ENCODE assay signal across 8 mouse cellular contexts in the genomic region with DNA sequence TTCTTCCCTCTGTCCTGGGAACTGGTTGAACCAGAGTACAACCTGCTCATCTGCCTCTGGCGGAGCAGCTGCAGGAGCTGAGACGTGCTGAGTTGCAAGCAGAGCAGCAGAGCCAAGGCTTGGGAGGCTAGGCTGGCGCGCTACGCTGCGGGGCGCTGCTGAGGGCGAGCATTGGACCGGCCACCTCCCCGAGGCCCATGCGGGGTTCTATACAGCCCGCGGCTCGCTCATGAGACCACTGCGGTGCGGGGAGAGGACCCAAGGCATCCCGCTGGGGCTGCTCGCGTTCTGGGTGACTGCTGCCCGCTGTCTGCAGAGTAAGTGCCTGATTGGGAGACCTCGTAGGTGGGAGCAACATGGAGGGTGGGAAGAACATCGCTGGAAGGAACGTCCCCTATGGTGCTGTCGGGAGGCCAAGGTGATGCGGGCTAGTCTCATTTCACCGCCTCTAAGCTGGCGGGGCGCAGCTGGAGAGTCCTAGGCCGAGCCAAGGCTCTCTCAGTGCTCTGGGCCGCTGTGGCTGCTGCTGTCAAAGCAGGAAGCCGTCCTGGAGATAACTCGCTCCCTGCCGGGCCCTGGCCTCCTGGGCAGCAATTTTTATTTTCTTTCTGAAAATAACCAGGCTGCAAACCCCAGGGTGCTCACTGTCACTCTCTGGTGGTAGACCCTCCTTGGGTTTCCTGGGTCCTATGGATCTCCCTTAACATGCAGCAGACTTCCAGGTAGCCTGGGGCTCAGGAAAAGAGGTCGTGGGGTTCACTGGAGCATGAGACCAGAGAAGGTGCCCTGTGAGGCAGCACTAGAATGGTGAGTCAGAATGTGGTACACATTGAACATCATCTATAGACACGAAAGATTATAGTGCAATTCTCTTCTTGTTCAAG. TPM values are rescaled to one million over a fixed set of nuclear protein-coding genes. Genes with fewer than 3 reads are reported as not detected.
DNase-seq lines count a peak whose midpoint lies in the region; ATAC-seq and TF ChIP-seq lines count a peak whose summit lies in the region.

Gene Vstm5, plus strand, starts transcription at position 4 of the 884 bp plus-strand sequence.

- DNase-seq in lung, adult 2 months = peak; percentile 9
- DNase-seq in lung, adult 18-20 months = no peak
- DNase-seq in embryonic facial prominence, embryonic 11.5 days (ENCODE audit: low spot score) = peak; percentile 63
- DNase-seq in heart, postnatal 10 days = peak; percentile 31 to 49
- peak; percentile 24 to 30 for DNase-seq in layer of hippocampus, postnatal 25 days (ENCODE audit: extremely low spot score in 1 of 2, low spot score in 1 of 2)
- peak; percentile 35 for DNase-seq in lung, postnatal 4 days
- DNase-seq in right cerebral cortex, postnatal 25 days = peak; percentile 38
- DNase-seq in thymus, adult 18-20 months = no peak

- TF ChIP-seq POLR2A in lung, adult 2 months (IDR thresholded peaks at IDR 0.05; ENCODE audit: borderline replicate concordance, extremely low read depth, low read depth, low read length) = no peak

- H3K27me3 ChIP-seq in embryonic facial prominence, embryonic 11.5 days (ENCODE audit: control insufficient read depth, insufficient read depth, low read length) = no peaks in the 10 kb centered on the region

- peak within 1 kb of the TSS; percentile 81 for H3K4me2 ChIP-seq in embryonic facial prominence, embryonic 11.5 days (ENCODE audit: low read depth, low read length)

- H3K9me3 ChIP-seq in embryonic facial prominence, embryonic 11.5 days (replicated peaks; ENCODE audit: control insufficient read depth, low read length) = no peaks in the 10 kb centered on the region

- ATAC-seq in embryonic facial prominence, embryonic 11.5 days (replicated peaks; ENCODE audit: insufficient number of reproducible peaks, low FRiP score, low TSS enrichment, low read depth) = peak; percentile 76

- 5% methylated on average over 35 of the region's 35 CpGs for WGBS in lung, adult 2 months
- 5% methylated on average over 35 of the region's 35 CpGs for WGBS in embryonic facial prominence, embryonic 11.5 days

- intact Hi-C loops in heart, postnatal 10 days (cut with DNase I) = no loop called here

- H3K27ac ChIP-seq in embryonic facial prominence, embryonic 11.5 days (replicated peaks; ENCODE audit: low read depth, low read length) = no peak within 1 kb of the TSS

- peak within 1 kb of the TSS; percentile 69 for H3K9ac ChIP-seq in embryonic facial prominence, embryonic 11.5 days (replicated peaks; ENCODE audit: low read length)

- H3K4me3 ChIP-seq in lung, adult 2 months (replicated peaks; ENCODE audit: extremely low read depth, low read depth, low read length) = peak within 1 kb of the TSS; percentile 44
- peak within 1 kb of the TSS; percentile 41 for H3K4me3 ChIP-seq in embryonic facial prominence, embryonic 11.5 days (ENCODE audit: low read depth, low read length)

- TF ChIP-seq CTCF in lung, adult 2 months (IDR thresholded peaks at IDR 0.05; ENCODE audit: insufficient read depth, low read length) = no peak

- H3K36me3 ChIP-seq in embryonic facial prominence, embryonic 11.5 days (replicated peaks; ENCODE audit: control insufficient read depth, insufficient read depth, low read depth, low read length) = no peaks in the 10 kb centered on the region

- H3K4me1 ChIP-seq in lung, adult 2 months (ENCODE audit: control insufficient read depth, insufficient read depth, low read length) = peaks cover 4% of the 10 kb centered on the region; the same call in 1 of the 2 replicates
- peaks cover 3% of the 10 kb centered on the region; the same call in 1 of the 2 replicates for H3K4me1 ChIP-seq in embryonic facial prominence, embryonic 11.5 days (ENCODE audit: control insufficient read depth, insufficient read depth, low read length)

RNA-seq across cellular contexts. Expression of gene Vstm5, which starts in this region (rescaled TPM):
- 1.4 and 2.1 TPM in 2 replicates for polyA plus RNA-seq in lung, adult 2 months (2012; rRNA removed)
- 1.7 and 1.8 TPM in 2 replicates for polyA plus RNA-seq in embryonic facial prominence, embryonic 11.5 days (2014; fragmentation: Nextera tagmentation; extraction: Ambion mirVana)
- total RNA-seq in heart, postnatal 10 days (2021) = 1 to 10 TPM; 1.0 to 1.2 TPM
- 1 to 10 TPM; 6.0 to 6.6 TPM for total RNA-seq in layer of hippocampus, postnatal 25 days (2021)

Comparison
In these comparisons a context has a peak if more than half of its experiments do, and no peak if none do; other contexts are left out.
1. DNase-seq: peak in lung, adult 2 months (single experiment), embryonic facial prominence, embryonic 11.5 days (single experiment), heart, postnatal 10 days (2 of 2), layer of hippocampus, postnatal 25 days (2 of 2), lung, postnatal 4 days (2 of 2) and right cerebral cortex, postnatal 25 days (single experiment); none in lung, adult 18-20 months (0 of 2) and thymus, adult 18-20 months (0 of 2).